Mouse (Mus musculus) liver, embryonic 12.5 days (tissue): Measurements from ENCODE around the gene Pik3ap1. TPM values are rescaled to one million over a fixed set of nuclear protein-coding genes. Genes with fewer than 3 reads are reported as not detected.
A peak's percentile ranks its signal among the peaks of the same experiment; 100 is the strongest.

Source experiments
- ATAC-seq: fragments of 200-750 bp; cut with Nextera tagmentation; 2 replicates; pipeline ENCODE4 v1.8.0; 2017; ENCODE audit warnings: moderate number of reproducible peaks, mild to moderate bottlenecking, moderate library complexity
- H3K27ac ChIP-seq: fragments of 300-500 bp; sonication (generic); 2 replicates; pipeline ENCODE4 v1.5.1; 2016; ENCODE audit warnings: mild to moderate bottlenecking
- H3K27me3 ChIP-seq: fragments of 300-500 bp; sonication (generic); replicated peaks from 2 replicates; pipeline ENCODE4 v1.6.1; 2016; ENCODE audit warnings: mild to moderate bottlenecking, moderate library complexity
- H3K36me3 ChIP-seq: fragments of 300-500 bp; sonication (generic); 2 replicates; pipeline ENCODE4 v1.6.1; 2016; ENCODE audit warnings: mild to moderate bottlenecking, moderate library complexity
- H3K4me1 ChIP-seq: fragments of 300-500 bp; sonication (generic); 2 replicates; pipeline ENCODE4 v1.6.1; 2016
- H3K4me2 ChIP-seq: fragments of 300-500 bp; sonication (generic); 2 replicates; pipeline ENCODE4 v1.6.1; 2016; ENCODE audit warnings: mild to moderate bottlenecking, moderate library complexity
- H3K4me3 ChIP-seq: fragments of 300-500 bp; sonication (generic); 2 replicates; pipeline ENCODE4 v1.5.1; 2016; ENCODE audit warnings: mild to moderate bottlenecking, moderate library complexity
- H3K9ac ChIP-seq: fragments of 300-500 bp; sonication (generic); 2 replicates; pipeline ENCODE4 v1.6.1; 2016; ENCODE audit warnings: mild to moderate bottlenecking, moderate library complexity
- H3K9me3 ChIP-seq: fragments of 300-500 bp; sonication (generic); replicated peaks from 2 replicates; pipeline ENCODE4 v1.6.1; 2016; ENCODE audit warnings: mild to moderate bottlenecking, moderate library complexity
- WGBS: fragments of 180-500 bp; shearing (Covaris S2); methylation state at CpG from one replicate; pipeline ENCODE4 v1.1.7; 2016; ENCODE audit not compliant: insufficient replicate concordance; 5-methylcytosine and 5-hydroxymethylcytosine counted together
- polyA plus RNA-seq: library from polyadenylated mRNA; unstranded; fragments of >200 nt; fragmentation: Nextera tagmentation; extraction: Ambion mirVana; gene quantifications from 2 replicates; pipeline ENCODE4 v1.2.1, GENCODE M21; 2016

The Pik3ap1 gene
- polyA plus RNA-seq, 1 experiment from 2014 or later, result 6.0 TPM

- Histone ChIP-seq H3K27me3 (no peaks in the 10 kb centered on the region), H3K36me3 (no peaks in the 10 kb centered on the region), H3K4me1 (peaks cover 35% of the 10 kb centered on the region), H3K9ac (no peak overlapping the region), H3K4me2 (peak overlapping the region; percentile 46), H3K9me3 (no peaks in the 10 kb centered on the region), H3K27ac (no peak overlapping the region; the same call in 1 of the 2 replicates), H3K4me3 (no peak overlapping the region)
- 25% methylated on average over 8 of the region's 8 CpGs for WGBS
- no peak for ATAC-seq
Observed at GRCm38 (mm10) chr19:41344666-41345027, 40.3 kb downstream of the Pik3ap1 start.

GRCm38 (mm10) chr19:41342592-41343090 is 42.3 kb downstream of the Pik3ap1 start:
- no peaks in the 10 kb centered on the region for H3K9me3 ChIP-seq
- no peak overlapping the region for H3K4me3 ChIP-seq
- 62% methylated on average over 6 of the region's 6 CpGs for WGBS
- H3K27me3 ChIP-seq, result 0 out of 2 replicates have a peak, but pooled peaks cover 4% of the 10 kb centered on the region
- H3K27ac ChIP-seq, result no peak overlapping the region
- H3K36me3 ChIP-seq, result no peaks in the 10 kb centered on the region
- no peak overlapping the region for H3K4me2 ChIP-seq
- no peak overlapping the region for H3K9ac ChIP-seq
- H3K4me1 ChIP-seq, result peaks cover 30% of the 10 kb centered on the region
- ATAC-seq, result no peak

- Histone ChIP-seq H3K36me3 (no peaks in the 10 kb centered on the region), H3K27me3 (0 out of 2 replicates have a peak, but pooled peaks cover 4% of the 10 kb centered on the region), H3K4me1 (peaks cover 24% of the 10 kb centered on the region), H3K9me3 (no peaks in the 10 kb centered on the region), H3K4me3 (no peak overlapping the region), H3K9ac (no peak overlapping the region), H3K4me2 (no peak overlapping the region), H3K27ac (no peak overlapping the region)
- ATAC-seq, result no peak
- WGBS, result 38% methylated on average over 5 of the region's 5 CpGs
Observed at GRCm38 (mm10) chr19:41341677-41342076, 43.2 kb downstream of the Pik3ap1 start.

GRCm38 (mm10) chr19:41339020-41339836 is 45.7 kb downstream of the Pik3ap1 start:
- WGBS, result 24% methylated on average over 21 of the region's 21 CpGs
- H3K9me3 ChIP-seq, result no peaks in the 10 kb centered on the region
- H3K4me2 ChIP-seq, result 0 out of 2 replicates have a peak overlapping the region, but pooled peaks have one; percentile 11
- H3K9ac ChIP-seq, result no peak overlapping the region
- 0 out of 2 replicates have a peak, but pooled peaks cover 4% of the 10 kb centered on the region for H3K27me3 ChIP-seq
- H3K27ac ChIP-seq, result 0 out of 2 replicates have a peak overlapping the region, but pooled peaks have one; percentile 21
- ATAC-seq, result peak; percentile 47; the same call in 1 of the 2 replicates
- peaks cover 4% of the 10 kb centered on the region; the same call in 1 of the 2 replicates for H3K4me1 ChIP-seq
- no peaks in the 10 kb centered on the region for H3K36me3 ChIP-seq
- no peak overlapping the region for H3K4me3 ChIP-seq

GRCm38 (mm10) chr19:41338379-41338778 is 46.5 kb downstream of the Pik3ap1 start:
- no peak overlapping the region for H3K4me3 ChIP-seq
- no peaks in the 10 kb centered on the region for H3K9me3 ChIP-seq
- H3K36me3 ChIP-seq, result no peaks in the 10 kb centered on the region
- H3K27me3 ChIP-seq, result 0 out of 2 replicates have a peak, but pooled peaks cover 4% of the 10 kb centered on the region
- no peak overlapping the region for H3K27ac ChIP-seq
- ATAC-seq, result no peak
- H3K4me2 ChIP-seq, result no peak overlapping the region
- WGBS, result 59% methylated on average over 6 of the region's 6 CpGs
- peaks cover 4% of the 10 kb centered on the region; the same call in 1 of the 2 replicates for H3K4me1 ChIP-seq
- H3K9ac ChIP-seq, result no peak overlapping the region

- ATAC-seq, result no peak
- Histone ChIP-seq H3K27me3 (0 out of 2 replicates have a peak, but pooled peaks cover 4% of the 10 kb centered on the region), H3K4me2 (no peak overlapping the region), H3K4me3 (no peak overlapping the region), H3K27ac (no peak overlapping the region), H3K4me1 (peaks cover 4% of the 10 kb centered on the region; the same call in 1 of the 2 replicates), H3K9me3 (no peaks in the 10 kb centered on the region), H3K9ac (no peak overlapping the region), H3K36me3 (no peaks in the 10 kb centered on the region)
- 50% methylated on average over 3 of the region's 3 CpGs for WGBS
Observed at GRCm38 (mm10) chr19:41335721-41336120, 49.2 kb downstream of the Pik3ap1 start.

- H3K9me3 ChIP-seq, result no peaks in the 10 kb centered on the region
- H3K4me3 ChIP-seq, result no peak overlapping the region
- 61% methylated on average over 8 of the region's 8 CpGs for WGBS
- H3K27ac ChIP-seq, result no peak overlapping the region
- H3K27me3 ChIP-seq, result no peaks in the 10 kb centered on the region
- H3K36me3 ChIP-seq, result no peaks in the 10 kb centered on the region
- ATAC-seq, result no peak
- no peak overlapping the region for H3K9ac ChIP-seq
- H3K4me2 ChIP-seq, result no peak overlapping the region
- H3K4me1 ChIP-seq, result no peaks in the 10 kb centered on the region
Observed at GRCm38 (mm10) chr19:41332986-41333385, 51.9 kb downstream of the Pik3ap1 start.

GRCm38 (mm10) chr19:41332228-41332627 is 52.7 kb downstream of the Pik3ap1 start:
- Histone ChIP-seq H3K4me1 (no peaks in the 10 kb centered on the region), H3K4me2 (no peak overlapping the region), H3K9ac (no peak overlapping the region), H3K4me3 (no peak overlapping the region), H3K27ac (no peak overlapping the region), H3K27me3 (no peaks in the 10 kb centered on the region), H3K36me3 (no peaks in the 10 kb centered on the region), H3K9me3 (no peaks in the 10 kb centered on the region)
- no peak for ATAC-seq
- WGBS, result 28% methylated on average over 12 of the region's 12 CpGs

- 64% methylated on average over 7 of the region's 7 CpGs for WGBS
Observed at GRCm38 (mm10) chr19:41330401-41330800, 54.5 kb downstream of the Pik3ap1 start.

GRCm38 (mm10) chr19:41329961-41330360 is 54.9 kb downstream of the Pik3ap1 start:
- Histone ChIP-seq H3K4me2 (no peak overlapping the region), H3K36me3 (no peaks in the 10 kb centered on the region), H3K4me3 (no peak overlapping the region), H3K27me3 (no peaks in the 10 kb centered on the region), H3K4me1 (no peaks in the 10 kb centered on the region), H3K27ac (no peak overlapping the region), H3K9ac (no peak overlapping the region), H3K9me3 (no peaks in the 10 kb centered on the region)
- no peak for ATAC-seq
- WGBS, result 78% methylated on average over 7 of the region's 7 CpGs

More at GRCm38 (mm10) chr19:41330401-41330800, 54.5 kb downstream of the Pik3ap1 start:
- H3K4me2 ChIP-seq, result no peak overlapping the region
- H3K36me3 ChIP-seq, result no peaks in the 10 kb centered on the region
- H3K4me3 ChIP-seq, result no peak overlapping the region
- no peaks in the 10 kb centered on the region for H3K27me3 ChIP-seq
- H3K27ac ChIP-seq, result no peak overlapping the region
- H3K9ac ChIP-seq, result no peak overlapping the region
- no peak for ATAC-seq
- no peaks in the 10 kb centered on the region for H3K9me3 ChIP-seq
- H3K4me1 ChIP-seq, result no peaks in the 10 kb centered on the region

GRCm38 (mm10) chr19:41328743-41329142 is 56.2 kb downstream of the Pik3ap1 start:
- H3K27me3 ChIP-seq, result no peaks in the 10 kb centered on the region
- no peak overlapping the region for H3K27ac ChIP-seq
- H3K9ac ChIP-seq, result no peak overlapping the region
- no peak overlapping the region for H3K4me2 ChIP-seq
- H3K4me3 ChIP-seq, result no peak overlapping the region
- H3K9me3 ChIP-seq, result no peaks in the 10 kb centered on the region
- no peaks in the 10 kb centered on the region for H3K36me3 ChIP-seq
- 72% methylated on average over 9 of the region's 9 CpGs for WGBS
- H3K4me1 ChIP-seq, result no peaks in the 10 kb centered on the region
- ATAC-seq, result no peak

GRCm38 (mm10) chr19:41323813-41324212 is 61.1 kb downstream of the Pik3ap1 start:
- no peak overlapping the region for H3K4me2 ChIP-seq
- H3K4me1 ChIP-seq, result no peaks in the 10 kb centered on the region; the same call in 1 of the 2 replicates
- no peak overlapping the region for H3K9ac ChIP-seq
- H3K4me3 ChIP-seq, result no peak overlapping the region
- H3K36me3 ChIP-seq, result no peaks in the 10 kb centered on the region
- H3K9me3 ChIP-seq, result no peaks in the 10 kb centered on the region
- ATAC-seq, result no peak
- no peaks in the 10 kb centered on the region for H3K27me3 ChIP-seq
- H3K27ac ChIP-seq, result no peak overlapping the region
